Mouse (Mus musculus): ENCODE data around the gene Zfhx3. TPM values are rescaled to one million over a fixed set of nuclear protein-coding genes. Genes with fewer than 3 reads are reported as not detected.

Gene Zfhx3
- polyA plus RNA-seq, 1 experiment from 2014 or later: 44.7 TPM

DNA sequence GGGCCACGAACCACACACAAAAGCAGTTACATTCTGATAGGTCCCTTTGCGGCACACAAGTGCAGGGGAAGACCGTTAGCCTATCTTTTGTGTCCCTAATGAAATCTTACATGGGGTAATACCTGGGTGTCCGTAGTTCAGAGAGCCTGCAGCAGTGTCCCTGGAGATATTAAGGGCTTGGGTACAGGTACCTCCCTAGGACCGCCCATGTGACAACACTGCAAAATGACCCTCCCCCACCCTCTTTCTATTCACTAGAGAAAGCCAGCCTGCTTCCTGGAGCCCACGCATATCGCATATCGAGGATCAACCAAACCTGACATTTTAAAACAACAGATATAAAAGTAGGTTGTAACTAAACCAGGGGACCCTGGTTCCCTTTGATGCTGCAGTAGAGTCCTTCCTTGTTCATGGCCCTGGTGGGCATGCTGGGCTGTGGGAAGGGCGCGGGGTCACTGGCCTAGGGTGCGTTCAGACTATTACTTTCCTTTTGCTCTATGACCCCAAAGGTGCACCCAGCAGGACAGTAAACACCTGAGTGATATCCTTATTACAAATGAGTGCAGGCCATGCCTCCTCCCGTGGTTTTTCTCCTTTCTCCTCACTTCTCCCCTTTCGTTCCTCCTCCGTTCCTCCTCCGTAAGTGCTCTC lies 206.3 kb downstream of the Zfhx3 start:
- no peaks in the 10 kb centered on the region for H3K36me3 ChIP-seq (ENCODE audit: control insufficient read depth, insufficient read depth, low read length)
- H3K4me2 ChIP-seq (ENCODE audit: low read length): no peak overlapping the region
- H3K9me3 ChIP-seq (replicated peaks; ENCODE audit: control insufficient read depth, low read length, poor library complexity, severe bottlenecking): no peaks in the 10 kb centered on the region
- H3K4me1 ChIP-seq (ENCODE audit: control insufficient read depth, insufficient read depth, low read length): peaks cover 7% of the 10 kb centered on the region; the same call in 1 of the 2 replicates
- no peak overlapping the region for H3K27ac ChIP-seq (ENCODE audit: low read length)
- no peak for ATAC-seq
- no peak overlapping the region for H3K4me3 ChIP-seq (ENCODE audit: low read depth, low read length)
- no peaks in the 10 kb centered on the region for H3K27me3 ChIP-seq (ENCODE audit: control insufficient read depth, insufficient read depth, low read depth, low read length)
- no peak overlapping the region for H3K9ac ChIP-seq (ENCODE audit: low read depth, low read length)
- WGBS: 74% methylated on average over 15 of the region's 15 CpGs

- Histone ChIP-seq H3K4me1 (ENCODE audit: control insufficient read depth, insufficient read depth, low read length) (peaks cover 2% of the 10 kb centered on the region; the same call in 1 of the 2 replicates), H3K9me3 (replicated peaks; ENCODE audit: control insufficient read depth, low read length, poor library complexity, severe bottlenecking) (no peaks in the 10 kb centered on the region; the same call in 1 of the 2 replicates), H3K4me3 (ENCODE audit: low read depth, low read length) (no peak overlapping the region), H3K27me3 (ENCODE audit: control insufficient read depth, insufficient read depth, low read depth, low read length) (no peaks in the 10 kb centered on the region), H3K27ac (ENCODE audit: low read length) (no peak overlapping the region), H3K36me3 (ENCODE audit: control insufficient read depth, insufficient read depth, low read length) (no peaks in the 10 kb centered on the region), H3K9ac (ENCODE audit: low read depth, low read length) (no peak overlapping the region), H3K4me2 (ENCODE audit: low read length) (no peak overlapping the region)
- ATAC-seq: no peak
- 88% methylated on average over 14 of the region's 14 CpGs for WGBS
These were observed 228.4 kb downstream of the Zfhx3 start for GRCm38 (mm10) chr8:108170804-108171203.

- 0 out of 2 replicates have a peak, but pooled peaks cover 6% of the 10 kb centered on the region for H3K4me1 ChIP-seq (ENCODE audit: control insufficient read depth, insufficient read depth, low read length)
- no peaks in the 10 kb centered on the region for H3K27me3 ChIP-seq (ENCODE audit: control insufficient read depth, insufficient read depth, low read depth, low read length)
- no peaks in the 10 kb centered on the region for H3K9me3 ChIP-seq (replicated peaks; ENCODE audit: control insufficient read depth, low read length, poor library complexity, severe bottlenecking)
- no peak for ATAC-seq
- WGBS: 75% methylated on average over 4 of the region's 4 CpGs
- no peak overlapping the region for H3K4me2 ChIP-seq (ENCODE audit: low read length)
- 0 out of 2 replicates have a peak overlapping the region, but pooled peaks have one; percentile 23 for H3K27ac ChIP-seq (ENCODE audit: low read length)
- no peaks in the 10 kb centered on the region for H3K36me3 ChIP-seq (ENCODE audit: control insufficient read depth, insufficient read depth, low read length)
- no peak overlapping the region for H3K9ac ChIP-seq (ENCODE audit: low read depth, low read length)
- H3K4me3 ChIP-seq (ENCODE audit: low read depth, low read length): no peak overlapping the region
These were observed 240.9 kb downstream of the Zfhx3 start for GRCm38 (mm10) chr8:108183296-108183695.

GRCm38 (mm10) chr8:108183948-108184347 lies 241.5 kb downstream of the Zfhx3 start:
- Histone ChIP-seq H3K9me3 (replicated peaks; ENCODE audit: control insufficient read depth, low read length, poor library complexity, severe bottlenecking) (no peaks in the 10 kb centered on the region), H3K4me1 (ENCODE audit: control insufficient read depth, insufficient read depth, low read length) (0 out of 2 replicates have a peak, but pooled peaks cover 6% of the 10 kb centered on the region), H3K27me3 (ENCODE audit: control insufficient read depth, insufficient read depth, low read depth, low read length) (no peaks in the 10 kb centered on the region), H3K4me2 (ENCODE audit: low read length) (no peak overlapping the region), H3K36me3 (ENCODE audit: control insufficient read depth, insufficient read depth, low read length) (no peaks in the 10 kb centered on the region), H3K27ac (ENCODE audit: low read length) (no peak overlapping the region), H3K9ac (ENCODE audit: low read depth, low read length) (no peak overlapping the region), H3K4me3 (ENCODE audit: low read depth, low read length) (no peak overlapping the region)
- WGBS: 73% methylated on average over 8 of the region's 8 CpGs
- no peak for ATAC-seq

DNA sequence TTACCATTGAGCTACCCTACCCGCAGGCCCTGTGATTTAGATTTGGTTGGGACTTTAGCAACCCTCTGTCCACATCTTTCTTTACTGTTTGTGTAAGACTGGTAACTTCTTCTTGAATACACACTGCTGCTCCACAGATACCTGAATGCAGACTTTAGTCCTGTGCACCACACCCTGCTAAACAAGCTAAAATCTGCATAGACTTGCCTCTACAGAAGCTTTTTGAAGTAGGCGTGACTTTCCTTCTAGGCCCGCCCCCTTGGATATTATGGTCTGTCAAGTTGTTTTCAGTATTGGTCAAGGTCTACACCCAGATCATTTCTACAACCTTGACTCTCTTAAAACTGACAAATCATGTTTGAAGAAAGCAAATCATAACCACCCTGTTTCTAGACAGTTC lies 243.8 kb downstream of the Zfhx3 start:
- 0 out of 2 replicates have a peak, but pooled peaks cover 6% of the 10 kb centered on the region for H3K4me1 ChIP-seq (ENCODE audit: control insufficient read depth, insufficient read depth, low read length)
- no peak for ATAC-seq
- WGBS: 92% methylated on average over 3 of the region's 3 CpGs
- no peaks in the 10 kb centered on the region for H3K36me3 ChIP-seq (ENCODE audit: control insufficient read depth, insufficient read depth, low read length)
- H3K9me3 ChIP-seq (replicated peaks; ENCODE audit: control insufficient read depth, low read length, poor library complexity, severe bottlenecking): no peaks in the 10 kb centered on the region
- no peak overlapping the region for H3K9ac ChIP-seq (ENCODE audit: low read depth, low read length)
- no peaks in the 10 kb centered on the region for H3K27me3 ChIP-seq (ENCODE audit: control insufficient read depth, insufficient read depth, low read depth, low read length)
- H3K4me3 ChIP-seq (ENCODE audit: low read depth, low read length): no peak overlapping the region
- no peak overlapping the region for H3K27ac ChIP-seq (ENCODE audit: low read length)
- H3K4me2 ChIP-seq (ENCODE audit: low read length): no peak overlapping the region

DNA sequence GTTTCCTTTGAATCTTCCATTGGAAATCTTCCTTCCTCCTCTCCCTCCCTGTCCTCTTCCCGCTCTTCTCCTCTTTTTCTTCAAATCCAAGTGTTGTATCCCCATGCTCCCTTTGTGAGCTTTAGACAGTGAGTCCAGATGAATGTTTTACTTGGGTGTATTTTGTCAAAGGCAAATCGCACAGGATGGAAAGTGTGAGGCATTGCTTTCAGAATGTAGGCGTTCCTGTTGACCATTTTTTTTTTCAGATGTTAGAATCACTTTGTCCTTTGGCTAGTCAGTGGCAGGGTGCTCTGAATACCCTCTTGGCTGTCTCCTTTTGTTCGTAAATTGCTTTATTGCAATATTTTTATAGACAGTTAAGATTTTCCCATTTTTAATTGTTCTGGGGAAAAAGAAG lies 245.6 kb downstream of the Zfhx3 start:
- Histone ChIP-seq H3K4me2 (ENCODE audit: low read length) (no peak overlapping the region), H3K9ac (ENCODE audit: low read depth, low read length) (no peak overlapping the region), H3K27me3 (ENCODE audit: control insufficient read depth, insufficient read depth, low read depth, low read length) (no peaks in the 10 kb centered on the region), H3K4me1 (ENCODE audit: control insufficient read depth, insufficient read depth, low read length) (no peaks in the 10 kb centered on the region), H3K36me3 (ENCODE audit: control insufficient read depth, insufficient read depth, low read length) (no peaks in the 10 kb centered on the region), H3K9me3 (replicated peaks; ENCODE audit: control insufficient read depth, low read length, poor library complexity, severe bottlenecking) (no peaks in the 10 kb centered on the region), H3K4me3 (ENCODE audit: low read depth, low read length) (no peak overlapping the region), H3K27ac (ENCODE audit: low read length) (no peak overlapping the region)
- WGBS: 70% methylated on average over 4 of the region's 4 CpGs
- ATAC-seq: no peak

DNA sequence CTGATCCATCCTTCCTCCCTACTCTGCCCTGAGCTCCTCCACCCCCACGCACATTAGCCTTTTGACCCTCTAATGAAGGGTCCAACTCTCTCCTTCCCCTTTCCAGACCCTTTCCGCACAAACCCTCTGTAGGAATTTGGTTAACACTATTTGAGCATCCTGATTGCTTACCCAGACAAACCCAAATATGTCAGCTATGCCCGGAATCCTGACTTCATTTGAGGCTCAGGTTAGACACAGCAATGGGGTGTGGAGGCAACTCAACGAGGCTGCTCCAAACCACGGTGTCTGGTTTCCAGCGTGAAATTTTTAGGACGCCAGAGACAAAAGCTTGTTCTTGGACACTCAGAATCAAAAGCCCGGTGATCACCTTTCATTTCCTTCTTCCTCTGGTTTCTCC lies 252.1 kb downstream of the Zfhx3 start:
- Histone ChIP-seq H3K9me3 (replicated peaks; ENCODE audit: control insufficient read depth, low read length, poor library complexity, severe bottlenecking) (no peaks in the 10 kb centered on the region), H3K9ac (ENCODE audit: low read depth, low read length) (no peak overlapping the region), H3K4me3 (ENCODE audit: low read depth, low read length) (no peak overlapping the region), H3K4me1 (ENCODE audit: control insufficient read depth, insufficient read depth, low read length) (no peaks in the 10 kb centered on the region), H3K27ac (ENCODE audit: low read length) (no peak overlapping the region), H3K4me2 (ENCODE audit: low read length) (no peak overlapping the region), H3K27me3 (ENCODE audit: control insufficient read depth, insufficient read depth, low read depth, low read length) (no peaks in the 10 kb centered on the region), H3K36me3 (ENCODE audit: control insufficient read depth, insufficient read depth, low read length) (no peaks in the 10 kb centered on the region)
- WGBS: 46% methylated on average over 8 of the region's 8 CpGs
- ATAC-seq: no peak

GRCm38 (mm10) chr8:108215026-108215425 lies 272.6 kb downstream of the Zfhx3 start:
- no peak overlapping the region for H3K4me2 ChIP-seq (ENCODE audit: low read length)
- H3K9ac ChIP-seq (ENCODE audit: low read depth, low read length): no peak overlapping the region
- H3K4me1 ChIP-seq (ENCODE audit: control insufficient read depth, insufficient read depth, low read length): peaks cover 13% of the 10 kb centered on the region
- no peaks in the 10 kb centered on the region for H3K27me3 ChIP-seq (ENCODE audit: control insufficient read depth, insufficient read depth, low read depth, low read length)
- 95% methylated on average over 3 of the region's 3 CpGs for WGBS
- H3K36me3 ChIP-seq (ENCODE audit: control insufficient read depth, insufficient read depth, low read length): no peaks in the 10 kb centered on the region
- ATAC-seq: no peak
- H3K27ac ChIP-seq (ENCODE audit: low read length): no peak overlapping the region
- H3K4me3 ChIP-seq (ENCODE audit: low read depth, low read length): no peak overlapping the region
- no peaks in the 10 kb centered on the region for H3K9me3 ChIP-seq (replicated peaks; ENCODE audit: control insufficient read depth, low read length, poor library complexity, severe bottlenecking)

DNA sequence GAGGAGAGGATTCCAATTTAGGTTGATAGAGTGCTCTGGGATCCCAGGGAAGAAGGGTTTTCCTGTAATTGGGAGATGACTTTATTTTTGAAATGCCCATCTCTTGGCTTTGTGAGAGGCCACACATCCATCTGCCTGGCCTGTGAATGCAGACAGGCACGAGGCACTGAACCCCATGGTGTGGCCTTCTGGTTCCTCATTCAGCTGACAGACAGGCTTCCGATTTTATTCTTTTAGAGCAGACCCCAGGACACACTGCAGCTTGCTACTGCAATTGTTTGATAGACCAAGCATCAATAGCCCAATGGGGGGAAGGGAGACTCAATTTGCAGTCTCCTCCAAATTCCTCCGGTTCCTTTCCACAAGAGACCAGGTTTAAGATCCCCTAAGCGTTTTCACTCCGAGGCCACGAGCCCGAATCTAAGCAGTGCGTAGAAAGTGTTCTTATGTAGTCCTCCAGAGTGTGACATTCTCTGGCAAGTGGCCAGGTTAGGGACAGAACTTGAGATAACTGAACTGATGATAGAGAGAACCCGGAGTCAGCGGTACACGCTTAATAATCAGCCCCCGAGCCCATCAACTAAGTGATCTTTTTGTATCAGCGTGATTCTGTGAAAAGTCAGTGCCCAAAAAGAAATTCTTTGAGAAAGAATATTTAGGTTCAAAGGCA lies 275.9 kb downstream of the Zfhx3 start:
- no peak for ATAC-seq
- no peak overlapping the region for H3K9ac ChIP-seq (ENCODE audit: low read depth, low read length)
- no peaks in the 10 kb centered on the region for H3K36me3 ChIP-seq (ENCODE audit: control insufficient read depth, insufficient read depth, low read length)
- peak overlapping the region; percentile 71 for H3K27ac ChIP-seq (ENCODE audit: low read length)
- H3K4me1 ChIP-seq (ENCODE audit: control insufficient read depth, insufficient read depth, low read length): peaks cover 16% of the 10 kb centered on the region
- no peak overlapping the region for H3K4me3 ChIP-seq (ENCODE audit: low read depth, low read length)
- WGBS: 15% methylated on average over 13 of the region's 13 CpGs
- no peaks in the 10 kb centered on the region for H3K27me3 ChIP-seq (ENCODE audit: control insufficient read depth, insufficient read depth, low read depth, low read length)
- H3K9me3 ChIP-seq (replicated peaks; ENCODE audit: control insufficient read depth, low read length, poor library complexity, severe bottlenecking): no peaks in the 10 kb centered on the region
- peak overlapping the region; percentile 15; the same call in 1 of the 2 replicates for H3K4me2 ChIP-seq (ENCODE audit: low read length)

All from midbrain, embryonic 16.5 days (tissue).